Mouse (Mus musculus): ENCODE measurements around the gene Tex21. TPM values are rescaled to one million over a fixed set of nuclear protein-coding genes. Genes with fewer than 3 reads are reported as not detected.

Tex21 gene
- polyA plus RNA-seq (2016; fragmentation: Nextera tagmentation; extraction: Ambion mirVana): 0.25 TPM in 1 of 2 replicates, not detected in the other

DNA sequence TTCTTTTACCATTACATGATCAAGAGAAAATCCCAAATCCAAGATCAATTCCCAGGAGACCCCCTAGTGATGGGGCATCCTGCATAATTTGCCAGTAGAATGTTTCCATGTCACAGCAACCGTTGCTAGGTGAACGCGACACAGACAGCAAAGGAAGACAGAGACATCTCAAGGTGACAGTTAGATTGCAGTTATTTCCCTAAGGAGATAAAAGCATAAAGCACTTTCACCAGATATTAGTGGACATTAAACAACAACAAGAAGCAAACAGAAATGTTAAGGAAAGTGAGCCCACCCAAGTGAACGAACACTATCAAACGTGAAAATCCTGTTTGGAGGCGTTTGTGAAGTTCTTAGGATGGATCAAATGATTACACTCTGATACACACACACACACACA lies at the start of gene Tex21:
Gene Tex21, minus strand, starts transcription at position 101 of the 400 bp plus-strand sequence.
- no peaks in the 10 kb centered on the region for H3K36me3 ChIP-seq
- ATAC-seq: no peak
- no peak within 1 kb of the TSS for H3K4me3 ChIP-seq
- no peaks in the 10 kb centered on the region for H3K27me3 ChIP-seq (replicated peaks)
- no peak within 1 kb of the TSS for H3K9ac ChIP-seq
- WGBS (ENCODE audit: insufficient replicate concordance): 87% methylated on average over 6 of the region's 6 CpGs
- no peak within 1 kb of the TSS for H3K27ac ChIP-seq
- H3K9me3 ChIP-seq (replicated peaks): no peaks in the 10 kb centered on the region
- no peak within 1 kb of the TSS for H3K4me2 ChIP-seq
- peaks cover 7% of the 10 kb centered on the region for H3K4me1 ChIP-seq

DNA sequence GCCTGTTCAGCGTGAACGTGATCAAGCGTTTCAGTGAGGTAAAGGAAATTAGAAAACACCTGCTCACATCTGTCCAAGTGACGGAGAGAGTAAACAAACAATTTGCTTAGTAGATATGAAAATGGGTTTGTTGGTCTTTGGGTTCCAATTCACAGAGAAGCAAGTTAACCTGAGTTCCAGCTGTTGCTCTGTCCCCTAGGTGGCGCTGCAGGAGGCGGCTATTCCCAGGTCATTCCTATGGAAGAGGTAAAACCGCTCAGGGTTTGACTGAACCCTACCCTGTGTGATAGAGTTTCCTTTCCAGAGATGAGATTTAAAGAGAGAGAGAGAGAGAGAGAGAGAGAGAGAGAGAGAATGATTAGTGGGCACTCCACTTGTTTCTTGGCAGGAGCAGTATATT lies 46.6 kb upstream of the Tex21 start:
- no peak overlapping the region for H3K4me3 ChIP-seq
- no peaks in the 10 kb centered on the region for H3K9me3 ChIP-seq (replicated peaks)
- WGBS (ENCODE audit: insufficient replicate concordance): 60% methylated on average over 7 of the region's 7 CpGs
- no peak overlapping the region for H3K4me2 ChIP-seq
- H3K9ac ChIP-seq: no peak overlapping the region
- no peaks in the 10 kb centered on the region for H3K27me3 ChIP-seq (replicated peaks)
- H3K36me3 ChIP-seq: peaks cover 99% of the 10 kb centered on the region
- no peak for ATAC-seq
- H3K27ac ChIP-seq: no peak overlapping the region
- H3K4me1 ChIP-seq: no peaks in the 10 kb centered on the region

DNA sequence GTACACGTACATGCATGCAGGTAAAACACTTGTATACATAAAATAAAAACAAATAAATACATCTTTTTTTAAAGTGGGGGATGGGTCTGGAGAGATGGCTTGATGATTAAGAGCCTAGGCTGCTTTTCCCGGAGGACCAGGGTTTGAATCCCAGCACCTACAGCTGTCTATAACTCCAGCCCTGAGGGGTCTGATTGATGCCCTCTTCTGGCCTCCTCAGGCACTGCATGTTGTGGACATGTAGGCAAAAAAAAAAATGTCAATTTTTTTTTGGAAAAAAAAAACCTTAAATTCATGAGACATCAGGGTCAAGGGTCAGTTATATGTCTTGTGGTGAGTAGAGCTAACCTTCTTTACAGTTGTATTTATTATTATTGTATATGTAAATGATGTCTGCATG lies 43.7 kb upstream of the Tex21 start:
- no peaks in the 10 kb centered on the region for H3K4me1 ChIP-seq
- no peak overlapping the region for H3K27ac ChIP-seq
- H3K36me3 ChIP-seq: peaks cover 94% of the 10 kb centered on the region
- H3K27me3 ChIP-seq (replicated peaks): no peaks in the 10 kb centered on the region
- no peak for ATAC-seq
- no peak overlapping the region for H3K4me2 ChIP-seq
- no peak overlapping the region for H3K9ac ChIP-seq
- H3K9me3 ChIP-seq (replicated peaks): no peaks in the 10 kb centered on the region
- H3K4me3 ChIP-seq: no peak overlapping the region
- 88% methylated on average over 2 of the region's 2 CpGs for WGBS (ENCODE audit: insufficient replicate concordance)

DNA sequence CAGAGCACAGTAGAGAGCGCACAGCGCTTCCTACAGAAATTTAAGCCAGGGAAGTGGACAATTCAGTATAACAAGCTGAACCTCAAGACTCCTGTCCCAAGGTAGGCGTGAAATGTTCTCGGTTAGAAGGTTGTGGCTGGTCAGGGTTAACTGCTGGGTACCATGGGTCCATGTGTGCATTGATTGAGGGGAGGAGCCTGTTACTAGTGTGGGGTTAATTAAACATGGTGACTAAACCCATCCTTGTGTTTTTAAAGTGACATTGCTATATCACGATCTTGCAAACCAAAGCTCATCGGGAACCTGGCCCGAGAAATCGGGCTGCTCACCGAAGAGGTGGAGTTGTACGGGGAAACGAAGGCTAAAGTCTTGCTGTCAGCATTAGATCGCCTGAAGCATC lies 42.9 kb upstream of the Tex21 start:
- H3K36me3 ChIP-seq: peaks cover 92% of the 10 kb centered on the region
- no peak overlapping the region for H3K4me2 ChIP-seq
- no peak for ATAC-seq
- H3K27me3 ChIP-seq (replicated peaks): no peaks in the 10 kb centered on the region
- H3K4me1 ChIP-seq: no peaks in the 10 kb centered on the region
- WGBS (ENCODE audit: insufficient replicate concordance): 85% methylated on average over 12 of the region's 12 CpGs
- no peak overlapping the region for H3K4me3 ChIP-seq
- H3K9me3 ChIP-seq (replicated peaks): no peaks in the 10 kb centered on the region
- no peak overlapping the region for H3K9ac ChIP-seq
- peak overlapping the region; percentile 15; the same call in 1 of the 2 replicates for H3K27ac ChIP-seq

DNA sequence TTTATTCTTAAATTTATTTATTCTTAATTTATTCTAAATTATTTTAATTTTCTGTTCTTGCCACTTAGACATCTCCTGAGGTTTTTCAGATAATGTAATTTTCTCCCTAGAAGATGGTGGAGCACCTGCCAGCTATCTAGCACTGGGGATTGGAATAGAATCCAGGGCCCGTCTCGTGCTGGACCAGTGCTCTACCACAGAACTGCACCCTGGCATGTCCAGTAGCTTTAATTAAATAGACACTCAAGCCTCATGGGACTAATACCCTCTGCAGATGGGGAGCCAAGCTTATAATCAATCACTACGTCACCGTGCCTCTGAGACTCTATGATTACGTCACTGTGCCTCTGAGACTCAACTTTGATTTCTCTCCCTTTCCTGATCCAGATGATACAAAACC lies 41.9 kb upstream of the Tex21 start:
- no peak overlapping the region for H3K9ac ChIP-seq
- H3K4me1 ChIP-seq: no peaks in the 10 kb centered on the region
- no peak for ATAC-seq
- H3K4me3 ChIP-seq: no peak overlapping the region
- H3K9me3 ChIP-seq (replicated peaks): no peaks in the 10 kb centered on the region
- peaks cover 92% of the 10 kb centered on the region for H3K36me3 ChIP-seq
- WGBS (ENCODE audit: insufficient replicate concordance): 83% methylated on average over 5 of the region's 5 CpGs
- H3K27me3 ChIP-seq (replicated peaks): no peaks in the 10 kb centered on the region
- no peak overlapping the region for H3K27ac ChIP-seq
- no peak overlapping the region for H3K4me2 ChIP-seq

DNA sequence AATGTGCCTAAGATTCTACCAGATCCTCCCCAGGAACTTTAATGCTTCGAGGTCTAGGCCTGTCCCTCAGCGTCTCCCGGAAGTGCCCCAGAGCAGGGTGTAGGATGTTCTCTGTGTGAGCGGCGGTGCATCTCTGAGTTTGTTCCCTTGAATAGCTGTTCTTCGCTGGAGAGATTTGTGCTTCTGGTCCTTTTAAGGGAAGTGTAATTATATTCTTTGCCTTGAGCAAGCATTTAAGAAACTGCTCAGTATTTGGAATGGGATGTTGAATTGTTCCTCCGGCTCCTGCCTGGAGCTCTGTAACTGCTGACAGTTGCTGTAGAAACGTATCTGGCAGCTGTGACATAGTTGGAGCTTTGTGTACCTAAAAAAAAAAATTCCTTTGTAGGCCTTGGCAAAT lies 41.4 kb upstream of the Tex21 start:
- Histone ChIP-seq H3K9ac (no peak overlapping the region), H3K36me3 (peaks cover 92% of the 10 kb centered on the region), H3K9me3 (replicated peaks) (no peaks in the 10 kb centered on the region), H3K4me2 (no peak overlapping the region), H3K4me1 (no peaks in the 10 kb centered on the region), H3K4me3 (no peak overlapping the region), H3K27ac (no peak overlapping the region), H3K27me3 (replicated peaks) (no peaks in the 10 kb centered on the region)
- no peak for ATAC-seq
- 82% methylated on average over 8 of the region's 8 CpGs for WGBS (ENCODE audit: insufficient replicate concordance)

DNA sequence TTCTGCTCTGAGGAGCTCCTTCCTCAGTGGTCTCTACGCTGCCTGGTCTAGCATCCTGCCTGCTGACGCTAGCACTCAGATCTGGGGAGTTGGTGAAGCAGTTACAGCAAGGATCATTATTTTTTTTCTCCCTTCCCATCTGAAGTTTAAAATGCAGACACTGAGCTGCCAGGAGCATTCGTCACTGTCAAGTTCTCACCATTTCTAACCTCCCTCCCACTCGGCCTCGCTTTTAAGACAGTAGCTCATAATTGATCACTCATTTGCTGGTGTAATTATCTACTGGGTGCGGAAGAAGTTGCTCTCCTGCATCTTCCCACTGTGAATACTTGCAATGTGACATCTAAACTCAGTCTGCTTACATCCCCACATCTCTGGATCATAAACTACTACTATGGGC lies 38.9 kb upstream of the Tex21 start:
- H3K36me3 ChIP-seq: peaks cover 92% of the 10 kb centered on the region
- 76% methylated on average over 6 of the region's 6 CpGs for WGBS (ENCODE audit: insufficient replicate concordance)
- H3K9ac ChIP-seq: no peak overlapping the region

DNA sequence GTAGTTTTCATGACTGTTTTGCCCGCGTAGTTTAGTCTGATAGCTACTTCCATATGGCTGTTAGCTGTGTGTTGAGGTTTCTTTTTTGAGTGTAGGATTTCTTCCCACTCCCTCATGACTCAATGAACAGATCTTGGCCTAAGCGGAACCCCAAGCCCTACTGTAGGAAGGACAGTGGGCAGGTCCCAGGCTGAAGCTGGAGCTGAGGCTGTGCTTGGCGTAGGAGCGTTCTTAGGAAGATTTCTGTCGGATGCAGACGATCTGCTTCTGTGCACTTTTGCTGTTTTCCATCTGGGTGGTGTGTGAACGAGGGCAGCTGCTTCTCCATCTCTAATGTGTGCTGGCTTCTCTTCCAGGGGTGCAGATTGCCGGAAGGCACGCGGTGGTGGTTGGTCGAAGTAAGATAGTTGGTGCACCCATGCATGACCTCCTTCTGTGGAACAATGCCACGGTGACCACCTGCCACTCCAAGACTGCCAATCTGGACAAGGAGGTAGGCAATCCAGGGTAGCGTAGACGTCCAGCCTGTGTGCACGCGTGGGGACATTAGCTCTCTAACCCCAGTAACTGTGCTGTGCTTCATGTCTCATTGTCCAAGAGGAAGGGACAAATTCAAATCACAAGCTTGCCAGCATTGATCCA lies 36.1 kb upstream of the Tex21 start:
- Histone ChIP-seq H3K4me2 (no peak overlapping the region), H3K36me3 (peaks cover 93% of the 10 kb centered on the region), H3K9me3 (replicated peaks) (no peaks in the 10 kb centered on the region), H3K27me3 (replicated peaks) (no peaks in the 10 kb centered on the region), H3K4me1 (no peaks in the 10 kb centered on the region), H3K4me3 (no peak overlapping the region), H3K27ac (no peak overlapping the region), H3K9ac (no peak overlapping the region)
- ATAC-seq: no peak
- 86% methylated on average over 17 of the region's 17 CpGs for WGBS (ENCODE audit: insufficient replicate concordance)

More for the DNA sequence above, 38.9 kb upstream of the Tex21 start:
- no peak for ATAC-seq
- Histone ChIP-seq H3K4me1 (no peaks in the 10 kb centered on the region), H3K27me3 (replicated peaks) (no peaks in the 10 kb centered on the region), H3K4me3 (no peak overlapping the region), H3K9me3 (replicated peaks) (no peaks in the 10 kb centered on the region), H3K4me2 (no peak overlapping the region), H3K27ac (no peak overlapping the region)

DNA sequence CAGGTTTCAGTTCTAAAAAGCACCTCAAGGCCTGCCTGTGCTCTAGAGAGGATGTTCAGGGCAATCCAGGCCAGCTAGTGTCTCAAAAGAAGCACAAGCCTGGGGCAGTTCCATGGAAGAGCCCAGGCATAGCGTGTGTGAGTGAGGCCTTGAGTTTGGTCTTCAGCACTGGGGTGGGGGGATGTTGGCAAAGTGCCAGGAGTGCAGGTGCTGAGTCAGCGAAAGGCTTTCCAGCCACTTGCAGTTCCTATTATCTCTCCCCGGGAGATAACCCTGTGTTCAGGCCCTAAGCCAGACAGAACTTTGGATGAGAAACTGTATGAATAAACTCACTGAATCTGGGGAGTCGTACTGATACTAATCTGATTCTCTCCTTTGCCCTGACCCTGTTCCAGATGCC lies 35.6 kb upstream of the Tex21 start:
- H3K36me3 ChIP-seq: peaks cover 92% of the 10 kb centered on the region
- H3K9me3 ChIP-seq (replicated peaks): no peaks in the 10 kb centered on the region
- H3K4me1 ChIP-seq: no peaks in the 10 kb centered on the region
- no peak overlapping the region for H3K4me2 ChIP-seq
- no peak overlapping the region for H3K4me3 ChIP-seq
- no peaks in the 10 kb centered on the region for H3K27me3 ChIP-seq (replicated peaks)
- no peak overlapping the region for H3K9ac ChIP-seq
- H3K27ac ChIP-seq: no peak overlapping the region
- 73% methylated on average over 4 of the region's 4 CpGs for WGBS (ENCODE audit: insufficient replicate concordance)
- ATAC-seq: peak; percentile 37; the same call in 1 of the 2 replicates

DNA sequence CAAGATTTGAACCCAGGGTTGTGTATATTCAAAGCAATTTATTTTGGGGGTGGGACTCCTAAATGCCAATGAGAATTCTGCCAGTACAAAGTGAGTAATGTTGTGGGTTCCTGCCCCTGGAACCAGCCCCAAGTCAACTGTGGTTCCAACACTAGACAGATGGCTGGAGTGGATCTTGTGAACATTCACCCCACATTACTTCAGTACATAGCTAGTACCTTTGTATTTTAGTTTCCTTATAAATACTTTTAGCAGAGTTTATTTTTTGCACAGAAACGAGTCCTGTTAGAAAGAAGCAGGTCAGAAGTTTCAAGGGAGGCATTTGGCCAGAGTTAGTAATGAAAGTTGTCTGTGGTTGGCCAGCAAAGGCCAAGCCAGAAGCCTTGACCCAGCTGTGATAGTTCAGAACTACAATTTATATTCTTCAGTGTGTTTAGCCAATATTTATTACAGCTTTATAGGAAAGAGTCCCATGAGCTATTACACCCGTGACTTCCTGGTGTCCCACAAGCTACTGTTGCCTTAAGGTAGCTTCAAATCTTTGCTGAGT lies 34.6 kb upstream of the Tex21 start:
- Histone ChIP-seq H3K9me3 (replicated peaks) (no peaks in the 10 kb centered on the region), H3K36me3 (peaks cover 96% of the 10 kb centered on the region), H3K4me1 (no peaks in the 10 kb centered on the region), H3K4me2 (no peak overlapping the region), H3K27ac (no peak overlapping the region), H3K27me3 (replicated peaks) (no peaks in the 10 kb centered on the region), H3K4me3 (no peak overlapping the region), H3K9ac (no peak overlapping the region)
- WGBS (ENCODE audit: insufficient replicate concordance): 67% methylated on average over 2 of the region's 2 CpGs
- no peak for ATAC-seq

DNA sequence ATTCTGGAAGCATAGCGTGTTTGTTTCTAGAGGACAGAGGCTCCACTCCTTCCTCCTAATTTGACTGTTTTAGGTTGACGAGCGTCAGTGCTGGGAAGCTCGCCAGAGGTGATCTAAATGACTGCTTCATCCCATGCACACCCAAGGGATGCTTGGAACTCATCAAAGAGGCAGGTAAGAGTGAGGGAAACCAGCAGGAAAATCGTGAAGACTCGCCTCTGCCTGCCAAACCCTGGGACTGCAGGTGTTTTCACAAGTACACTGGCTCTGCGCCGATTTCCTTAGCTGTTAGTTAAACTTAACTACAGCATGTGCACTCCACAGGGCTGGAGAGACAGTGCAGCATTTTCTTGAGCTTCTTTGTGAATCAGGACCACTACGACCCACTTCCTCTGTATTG lies 34.0 kb upstream of the Tex21 start:
- H3K36me3 ChIP-seq: peaks cover 97% of the 10 kb centered on the region
- WGBS (ENCODE audit: insufficient replicate concordance): 83% methylated on average over 9 of the region's 9 CpGs
- H3K9ac ChIP-seq: no peak overlapping the region
- no peak overlapping the region for H3K4me2 ChIP-seq
- H3K27ac ChIP-seq: no peak overlapping the region
- no peaks in the 10 kb centered on the region for H3K27me3 ChIP-seq (replicated peaks)
- no peaks in the 10 kb centered on the region for H3K4me1 ChIP-seq
- no peaks in the 10 kb centered on the region for H3K9me3 ChIP-seq (replicated peaks)
- no peak for ATAC-seq
- H3K4me3 ChIP-seq: no peak overlapping the region

DNA sequence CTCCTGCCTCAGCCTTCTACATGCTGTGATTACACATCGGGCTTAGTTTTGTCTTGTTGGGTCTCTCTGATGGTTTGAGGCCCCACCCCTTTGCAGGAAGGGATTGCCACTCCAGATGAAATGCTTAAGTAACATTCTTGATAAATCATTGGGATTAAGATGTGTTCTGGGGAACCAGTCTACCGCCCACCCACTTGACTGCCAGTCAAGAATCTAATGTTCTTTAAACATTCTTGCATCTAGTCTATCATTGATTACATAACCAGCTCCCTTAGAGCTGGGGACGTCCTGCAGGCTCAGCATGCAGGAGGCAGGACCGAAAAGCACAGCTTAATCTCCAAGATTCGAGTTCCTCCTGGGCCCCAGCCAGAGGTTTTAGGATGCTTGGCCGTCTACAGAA lies 31.7 kb upstream of the Tex21 start:
- H3K9me3 ChIP-seq (replicated peaks): no peaks in the 10 kb centered on the region
- H3K36me3 ChIP-seq: peaks cover 86% of the 10 kb centered on the region
- no peaks in the 10 kb centered on the region for H3K27me3 ChIP-seq (replicated peaks)
- WGBS (ENCODE audit: insufficient replicate concordance): 71% methylated on average over 6 of the region's 6 CpGs
- H3K4me3 ChIP-seq: no peak overlapping the region
- no peaks in the 10 kb centered on the region for H3K4me1 ChIP-seq
- no peak overlapping the region for H3K27ac ChIP-seq
- no peak overlapping the region for H3K4me2 ChIP-seq
- no peak for ATAC-seq
- H3K9ac ChIP-seq: no peak overlapping the region

All from liver, embryonic 12.5 days (tissue).